Mouse (Mus musculus) megakaryocyte, embryonic 14.5 days (primary cell): ENCODE results near the gene Ehmt1. TPM values are rescaled to one million over a fixed set of nuclear protein-coding genes. Genes with fewer than 3 reads are reported as not detected.

Source experiments
- H3K27me3 ChIP-seq: replicated peaks from 2 replicates; pipeline ENCODE3; 2012; ENCODE audit warnings: inconsistent platforms
- H3K36me3 ChIP-seq: replicated peaks from 2 replicates; pipeline ENCODE3; 2012; ENCODE audit warnings: low read length, inconsistent platforms, mixed read lengths
- H3K4me1 ChIP-seq: 2 replicates; pipeline ENCODE4 v1.6.1; 2012; ENCODE audit warnings: inconsistent platforms
- H3K4me3 ChIP-seq: replicated peaks from 2 replicates; pipeline ENCODE3; 2012; ENCODE audit warnings: moderate library complexity, mild to moderate bottlenecking, inconsistent platforms
- H3K9me3 ChIP-seq: 2 replicates; pipeline ENCODE4 v1.6.1; 2012; ENCODE audit warnings: inconsistent platforms
- FLI1 ChIP-seq: IDR thresholded peaks from 2 replicates; pipeline ENCODE4 v1.6.1; 2012; ENCODE audit warnings: low read length, inconsistent platforms, mixed read lengths
- GATA1 ChIP-seq: IDR thresholded peaks from 3 replicates; pipeline ENCODE4 v1.6.1; 2012; ENCODE audit warnings: mixed read lengths, low read length, inconsistent platforms, borderline replicate concordance
- polyA plus RNA-seq: library from polyadenylated mRNA; stranded (reverse); fragments of >175 nt; gene quantifications from 2 replicates; pipeline ENCODE4 v1.2.3, GENCODE M21; 2012; ENCODE audit warnings: low replicate concordance; ENCODE audit not compliant: insufficient read depth

Ehmt1 gene
- polyA plus RNA-seq, 1 experiment: 41.8 TPM

DNA sequence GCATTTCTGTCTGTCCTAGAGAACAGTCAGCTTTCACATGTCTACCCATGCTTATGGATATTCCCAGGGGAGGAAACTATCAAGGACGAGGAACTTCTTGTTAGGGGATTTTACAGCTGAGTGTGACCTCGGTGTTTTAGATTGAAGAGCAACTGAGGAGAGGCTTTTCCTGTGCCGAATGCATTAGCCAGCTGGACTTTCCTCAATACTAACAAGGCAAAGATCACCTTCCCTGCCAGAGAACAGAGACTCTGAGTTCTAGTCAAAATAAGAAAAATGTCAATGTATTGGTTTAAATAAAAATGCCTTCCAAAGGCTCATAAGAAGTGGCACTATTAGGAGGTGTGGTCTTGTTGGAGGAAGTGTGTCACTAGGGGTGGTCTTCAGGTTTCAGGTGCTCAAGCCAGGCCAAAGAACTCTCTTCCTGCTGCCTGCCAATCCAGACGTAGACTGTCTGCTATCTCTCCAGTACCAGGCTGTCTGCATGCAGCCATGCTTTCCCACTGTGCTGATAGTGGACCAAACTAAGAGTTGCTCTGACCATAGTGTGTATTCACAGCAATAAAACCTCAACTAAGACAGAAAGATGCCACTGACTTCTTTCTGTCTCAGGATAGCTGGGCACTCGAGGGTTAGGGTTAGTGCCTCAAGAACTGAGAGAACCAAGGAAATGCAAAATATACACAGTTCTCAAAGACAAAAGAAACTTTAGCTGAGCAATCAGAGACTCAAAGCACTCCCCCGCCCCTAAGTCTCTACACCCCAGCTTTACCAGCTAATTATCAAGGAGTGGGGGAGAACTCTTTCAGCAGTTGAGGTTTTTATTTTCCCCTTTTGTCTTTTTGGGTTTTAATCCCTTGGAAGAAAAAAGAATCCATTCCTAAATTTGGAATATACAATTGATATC, 28.6 kb downstream of the Ehmt1 start:
- no peaks in the 10 kb centered on the region for H3K9me3 ChIP-seq
- no peak for TF ChIP-seq FLI1
- TF ChIP-seq GATA1: no peak
- peaks cover 27% of the 10 kb centered on the region for H3K36me3 ChIP-seq
- no peaks in the 10 kb centered on the region for H3K27me3 ChIP-seq
- H3K4me1 ChIP-seq: peaks cover 62% of the 10 kb centered on the region
- H3K4me3 ChIP-seq: no peak overlapping the region

DNA sequence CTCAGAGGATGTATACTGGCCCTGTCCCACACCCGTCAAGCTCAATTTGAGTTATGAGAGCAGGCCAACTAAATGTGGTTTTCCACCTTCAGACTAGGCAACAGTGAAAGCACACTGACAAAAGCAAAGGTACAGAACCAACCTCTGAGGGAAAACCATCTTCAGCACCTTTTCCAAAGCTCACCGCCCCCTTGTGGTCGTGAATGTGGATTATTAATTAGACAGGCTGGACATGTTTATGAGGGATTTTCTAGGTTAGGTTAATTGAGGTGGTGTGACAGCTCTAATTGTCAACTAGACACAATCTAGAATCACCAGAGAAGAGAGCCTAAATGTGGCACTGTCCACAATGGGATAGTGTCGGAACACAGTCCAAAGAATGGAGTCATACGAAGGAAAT, 30.5 kb downstream of the Ehmt1 start:
- no peak for TF ChIP-seq FLI1
- TF ChIP-seq GATA1: no peak
- peaks cover 40% of the 10 kb centered on the region for H3K36me3 ChIP-seq
- no peaks in the 10 kb centered on the region for H3K27me3 ChIP-seq
- H3K4me3 ChIP-seq: no peak overlapping the region
- H3K9me3 ChIP-seq: no peaks in the 10 kb centered on the region
- peaks cover 58% of the 10 kb centered on the region for H3K4me1 ChIP-seq

DNA sequence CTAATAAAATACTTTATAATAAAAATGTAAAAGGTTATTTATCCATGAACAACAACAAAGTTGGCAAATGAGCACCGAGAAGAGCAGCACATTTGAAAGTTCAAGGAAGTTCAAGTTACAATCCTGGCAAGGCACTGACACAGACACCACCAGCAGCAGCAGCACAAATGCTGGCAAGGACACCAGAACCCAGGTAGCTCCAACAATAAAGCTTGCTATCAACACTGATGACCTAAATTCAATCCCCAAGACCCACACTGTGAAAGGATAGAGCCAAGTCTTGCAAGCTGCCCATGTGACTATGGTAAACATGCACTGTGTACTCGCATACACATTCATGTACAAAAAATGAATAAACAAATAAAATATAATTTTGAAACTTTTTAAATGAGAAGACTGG, 38.7 kb downstream of the Ehmt1 start:
- Histone ChIP-seq H3K4me3 (no peak overlapping the region), H3K9me3 (no peaks in the 10 kb centered on the region), H3K27me3 (no peaks in the 10 kb centered on the region), H3K4me1 (peaks cover 11% of the 10 kb centered on the region), H3K36me3 (peaks cover 75% of the 10 kb centered on the region)
- TF ChIP-seq FLI1 (no peak), GATA1 (no peak)

DNA sequence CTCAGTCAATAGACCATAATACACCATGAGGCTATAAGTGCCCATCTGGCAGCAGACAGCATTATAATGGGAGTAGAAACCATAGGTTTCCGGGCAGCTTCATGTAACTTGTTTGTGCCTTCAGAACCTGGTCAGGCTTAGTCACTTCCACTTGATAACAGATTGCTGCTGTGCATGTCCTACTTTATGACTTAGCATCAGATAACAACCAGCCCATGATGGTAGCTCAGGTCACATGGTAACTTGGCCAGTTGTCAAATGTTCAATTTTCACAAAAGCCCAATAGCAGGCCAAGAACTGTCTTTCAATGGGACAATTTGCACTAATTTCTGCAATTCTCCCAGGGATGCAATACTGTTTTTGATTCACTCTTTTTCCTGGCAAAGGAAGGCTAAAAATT, 48.5 kb downstream of the Ehmt1 start:
- Histone ChIP-seq H3K4me3 (no peak overlapping the region), H3K4me1 (peaks cover 29% of the 10 kb centered on the region), H3K9me3 (no peaks in the 10 kb centered on the region), H3K27me3 (no peaks in the 10 kb centered on the region), H3K36me3 (peaks cover 83% of the 10 kb centered on the region)
- no peak for TF ChIP-seq GATA1
- TF ChIP-seq FLI1: no peak

DNA sequence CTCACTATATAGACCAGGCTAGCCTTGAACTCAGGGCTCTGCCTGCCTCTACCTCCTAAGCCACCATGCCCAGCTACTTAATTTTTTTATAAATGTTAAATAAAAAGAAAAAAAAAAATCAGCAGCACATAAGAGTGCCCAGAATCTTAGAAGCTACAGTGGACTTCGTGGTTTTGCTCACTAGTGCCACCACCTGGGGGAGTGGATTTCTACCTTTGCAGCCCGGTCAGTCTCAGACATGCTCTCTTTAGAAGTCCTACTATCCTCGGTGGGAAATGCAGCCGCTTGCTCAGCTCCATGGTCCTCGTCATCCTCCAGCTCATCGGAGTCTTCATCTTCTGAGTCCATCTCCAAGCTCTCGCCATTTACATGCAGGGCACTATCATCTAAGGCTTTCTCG, 56.4 kb downstream of the Ehmt1 start:
- Histone ChIP-seq H3K4me1 (peaks cover 17% of the 10 kb centered on the region), H3K9me3 (no peaks in the 10 kb centered on the region), H3K27me3 (no peaks in the 10 kb centered on the region), H3K4me3 (no peak overlapping the region), H3K36me3 (peaks cover 87% of the 10 kb centered on the region)
- no peak for TF ChIP-seq GATA1

DNA sequence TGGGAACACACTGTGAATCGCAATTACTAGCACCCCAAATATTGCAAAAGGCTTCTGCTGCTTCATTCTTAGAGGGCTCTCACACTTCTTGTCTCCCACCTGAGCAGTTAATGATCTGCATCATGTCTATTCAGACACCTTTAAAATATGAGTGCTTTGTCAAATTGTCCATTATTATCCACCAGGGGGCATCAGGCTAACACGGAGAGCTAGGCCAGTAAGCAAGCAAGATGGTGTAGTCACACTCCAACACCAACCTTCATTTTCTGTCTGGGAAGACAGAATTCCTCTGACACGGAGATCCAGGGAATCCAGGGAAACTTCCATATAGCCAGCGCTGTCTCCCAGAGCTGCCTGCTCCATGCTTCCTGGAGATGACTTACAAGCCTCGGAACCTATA, 67.0 kb downstream of the Ehmt1 start:
- Histone ChIP-seq H3K36me3 (peaks cover 90% of the 10 kb centered on the region), H3K4me3 (no peak overlapping the region), H3K27me3 (no peaks in the 10 kb centered on the region), H3K4me1 (peaks cover 23% of the 10 kb centered on the region), H3K9me3 (no peaks in the 10 kb centered on the region)
- no peak for TF ChIP-seq FLI1
- TF ChIP-seq GATA1: no peak

DNA sequence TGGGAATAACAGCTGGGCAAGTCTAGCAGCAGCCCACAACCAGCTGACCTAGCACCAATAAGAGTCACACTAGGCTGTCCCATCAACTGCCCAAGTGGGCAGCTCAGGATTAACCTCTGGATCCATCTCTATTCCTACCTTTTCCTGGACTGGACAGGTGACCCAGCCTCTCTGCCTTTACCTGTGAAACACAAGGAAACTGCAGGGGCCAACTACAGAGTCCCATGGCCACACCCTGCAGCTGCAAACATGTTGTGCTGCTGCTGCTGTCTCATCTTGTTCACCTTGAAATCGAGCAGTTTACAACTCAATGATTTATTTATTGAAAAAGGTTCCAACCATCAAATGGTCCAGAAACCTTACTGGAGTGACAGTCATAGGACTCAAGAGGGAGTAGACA, 72.9 kb downstream of the Ehmt1 start:
- peaks cover 88% of the 10 kb centered on the region for H3K36me3 ChIP-seq
- no peaks in the 10 kb centered on the region for H3K9me3 ChIP-seq
- no peak for TF ChIP-seq FLI1
- TF ChIP-seq GATA1: no peak
- H3K4me1 ChIP-seq: peaks cover 16% of the 10 kb centered on the region; the same call in 1 of the 2 replicates
- H3K4me3 ChIP-seq: no peak overlapping the region
- H3K27me3 ChIP-seq: no peaks in the 10 kb centered on the region

DNA sequence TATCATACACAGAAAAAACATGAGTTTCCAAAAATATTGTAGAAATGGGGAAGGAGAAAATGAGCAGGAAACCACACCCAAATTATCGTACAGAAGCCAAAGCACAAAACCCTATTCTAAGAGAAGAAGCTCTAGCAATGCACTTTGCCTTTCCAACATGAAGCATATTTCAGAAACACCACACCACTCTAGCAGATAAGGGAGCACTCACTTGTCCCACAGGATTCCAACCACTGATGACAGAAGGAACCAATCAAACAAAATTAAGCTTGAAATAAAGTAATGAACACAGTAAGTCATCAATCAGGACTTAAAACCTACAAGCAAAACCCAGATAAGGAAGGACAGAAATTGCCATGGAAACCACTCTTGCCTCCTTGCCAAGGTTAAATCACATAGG, 74.2 kb downstream of the Ehmt1 start:
- Histone ChIP-seq H3K4me1 (peaks cover 19% of the 10 kb centered on the region), H3K9me3 (no peaks in the 10 kb centered on the region), H3K4me3 (no peak overlapping the region), H3K27me3 (no peaks in the 10 kb centered on the region), H3K36me3 (peaks cover 88% of the 10 kb centered on the region)
- TF ChIP-seq FLI1: no peak
- no peak for TF ChIP-seq GATA1

DNA sequence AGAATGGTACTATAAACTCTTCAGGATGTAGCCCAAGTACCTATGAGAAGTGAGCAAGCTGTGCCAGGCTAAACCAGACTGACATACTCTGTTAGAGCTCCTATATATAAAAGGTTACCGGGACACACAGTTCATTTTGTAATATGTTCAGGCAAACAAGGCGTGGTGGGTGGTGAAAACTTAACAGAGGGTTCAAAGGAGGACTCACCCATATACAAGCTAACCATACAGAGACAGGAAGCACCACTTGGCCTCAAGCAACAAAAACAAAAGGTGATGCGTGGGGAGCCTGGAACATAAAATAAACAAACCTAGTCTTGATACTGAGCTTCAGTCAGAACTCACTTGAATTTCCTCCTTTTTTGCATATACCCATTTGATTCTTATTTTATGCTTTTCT, 88.8 kb downstream of the Ehmt1 start:
- no peaks in the 10 kb centered on the region for H3K9me3 ChIP-seq
- H3K4me3 ChIP-seq: no peak overlapping the region
- H3K36me3 ChIP-seq: peaks cover 87% of the 10 kb centered on the region
- no peaks in the 10 kb centered on the region; the same call in 1 of the 2 replicates for H3K4me1 ChIP-seq
- H3K27me3 ChIP-seq: no peaks in the 10 kb centered on the region
- TF ChIP-seq GATA1 (no peak), FLI1 (no peak)

DNA sequence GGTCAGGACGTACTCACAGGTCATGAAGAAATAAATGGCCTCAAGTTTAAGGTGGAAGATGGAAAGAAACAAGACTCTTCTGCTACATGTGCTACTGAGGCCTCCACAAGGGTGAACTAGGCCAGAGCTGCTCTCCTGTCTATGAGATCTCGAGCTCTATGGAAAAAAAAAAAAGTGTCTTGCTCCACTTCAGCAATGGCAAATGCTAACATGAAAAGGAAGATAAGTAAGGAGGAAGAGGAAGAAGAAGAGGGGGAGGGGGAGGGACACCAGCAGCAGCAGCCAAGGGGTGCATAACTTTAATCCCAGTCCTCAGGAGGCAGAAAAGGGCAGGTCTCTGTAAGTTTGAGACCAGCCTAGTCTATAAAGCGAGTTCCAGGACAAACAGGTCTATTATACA, 109.7 kb downstream of the Ehmt1 start:
- Histone ChIP-seq H3K9me3 (no peaks in the 10 kb centered on the region), H3K36me3 (peaks cover 89% of the 10 kb centered on the region), H3K4me3 (no peak overlapping the region), H3K27me3 (no peaks in the 10 kb centered on the region), H3K4me1 (peaks cover 29% of the 10 kb centered on the region)
- TF ChIP-seq FLI1: no peak
